ENCODE assay signal across 8 mouse cellular contexts in genomic region chr11:121702111-121702894, GRCm38 (mm10). TPM values are rescaled to one million over a fixed set of nuclear protein-coding genes. Genes with fewer than 3 reads are reported as not detected.
DNase-seq lines count a peak whose midpoint lies in the region; ATAC-seq and TF ChIP-seq lines count a peak whose summit lies in the region.

No protein-coding gene starts in this region.

- peak overlapping the region; percentile 77 for H3K4me3 ChIP-seq in bone marrow, adult 2 months (replicated peaks; ENCODE audit: control insufficient read depth, low read depth, low read length)
- H3K4me3 ChIP-seq in embryonic fibroblast, embryonic 13.5 days (ENCODE audit: insufficient read depth, low read length) = peak overlapping the region; percentile 90
- peak overlapping the region; percentile 74 for H3K4me3 ChIP-seq in kidney, embryonic 14.5 days (ENCODE audit: low read length)
- peak overlapping the region; percentile 85 for H3K4me3 ChIP-seq in limb, embryonic 15.5 days
- peak overlapping the region; percentile 80 for H3K4me3 ChIP-seq in midbrain, postnatal 0 days (ENCODE audit: low read depth, low read length)

- no peaks in the 10 kb centered on the region for H3K36me3 ChIP-seq in kidney, embryonic 14.5 days (ENCODE audit: control insufficient read depth, insufficient read depth, low read length)
- H3K36me3 ChIP-seq in limb, embryonic 15.5 days = no peaks in the 10 kb centered on the region
- H3K36me3 ChIP-seq in midbrain, postnatal 0 days (ENCODE audit: insufficient read depth, low read length) = no peaks in the 10 kb centered on the region

- H3K4me1 ChIP-seq in bone marrow, adult 2 months (ENCODE audit: control insufficient read depth, insufficient read depth, low read length) = no peaks in the 10 kb centered on the region
- peaks cover 22% of the 10 kb centered on the region for H3K4me1 ChIP-seq in embryonic fibroblast, embryonic 13.5 days (ENCODE audit: control insufficient read depth, insufficient read depth, low read length)
- peaks cover 12% of the 10 kb centered on the region; the same call in 1 of the 2 replicates for H3K4me1 ChIP-seq in kidney, embryonic 14.5 days (ENCODE audit: control insufficient read depth, insufficient read depth, low read length)
- peaks cover 43% of the 10 kb centered on the region for H3K4me1 ChIP-seq in limb, embryonic 15.5 days
- no peaks in the 10 kb centered on the region for H3K4me1 ChIP-seq in midbrain, postnatal 0 days (ENCODE audit: insufficient read depth, low read length)

- peak; percentile 61; the same call in 1 of the 2 replicates for TF ChIP-seq POLR2A in bone marrow, adult 2 months (IDR thresholded peaks at IDR 0.05; ENCODE audit: borderline replicate concordance, control insufficient read depth, low read depth, low read length)
- peak; percentile 97 for TF ChIP-seq POLR2A in embryonic fibroblast, embryonic 13.5 days (IDR thresholded peaks at IDR 0.05; ENCODE audit: low read depth, low read length)

- WGBS in bone marrow, adult 2 months = 1% methylated on average over 69 of the region's 69 CpGs
- WGBS in kidney, embryonic 14.5 days = under 1% methylated on average over 53 of the region's 69 CpGs
- WGBS in limb, embryonic 15.5 days = under 1% methylated on average over 69 of the region's 69 CpGs
- WGBS in midbrain, postnatal 0 days = 1% methylated on average over 60 of the region's 69 CpGs

- peak overlapping the region; percentile 72 for H3K9ac ChIP-seq in kidney, embryonic 14.5 days (ENCODE audit: low read depth, low read length)
- peak overlapping the region; percentile 73 for H3K9ac ChIP-seq in limb, embryonic 15.5 days
- peak overlapping the region; percentile 71 for H3K9ac ChIP-seq in midbrain, postnatal 0 days (replicated peaks; ENCODE audit: low read length, poor library complexity, severe bottlenecking)

- no peaks in the 10 kb centered on the region for H3K9me3 ChIP-seq in kidney, embryonic 14.5 days (ENCODE audit: control insufficient read depth, low read length)
- no peaks in the 10 kb centered on the region for H3K9me3 ChIP-seq in limb, embryonic 15.5 days
- H3K9me3 ChIP-seq in midbrain, postnatal 0 days (ENCODE audit: low read length) = no peaks in the 10 kb centered on the region

- peak overlapping the region; percentile 74 for H3K27ac ChIP-seq in bone marrow, adult 2 months (ENCODE audit: control insufficient read depth, insufficient read depth, low read depth, low read length, poor library complexity)
- H3K27ac ChIP-seq in embryonic fibroblast, embryonic 13.5 days (ENCODE audit: insufficient read depth, low read length) = peak overlapping the region; percentile 68
- peak overlapping the region; percentile 10; the same call in 1 of the 2 replicates for H3K27ac ChIP-seq in kidney, embryonic 14.5 days (ENCODE audit: low read depth, low read length)
- H3K27ac ChIP-seq in limb, embryonic 15.5 days = peak overlapping the region; percentile 91
- no peak overlapping the region for H3K27ac ChIP-seq in midbrain, postnatal 0 days (ENCODE audit: low read depth, low read length)

- no peak for TF ChIP-seq CTCF in bone marrow, adult 2 months (IDR thresholded peaks at IDR 0.05; ENCODE audit: control insufficient read depth, insufficient read depth, low read length)
- no peak for TF ChIP-seq CTCF in embryonic fibroblast, embryonic 13.5 days (IDR thresholded peaks at IDR 0.05; ENCODE audit: borderline replicate concordance, insufficient read depth, low read length)
- no peak for TF ChIP-seq CTCF in midbrain, postnatal 0 days (IDR thresholded peaks at IDR 0.05)

- ATAC-seq in kidney, embryonic 14.5 days (ENCODE audit: low FRiP score, low TSS enrichment) = peak; percentile 97
- peak; percentile 88 for ATAC-seq in limb, embryonic 15.5 days (ENCODE audit: insufficient number of reproducible peaks, low FRiP score, low TSS enrichment, low read depth)
- peak; percentile 85 for ATAC-seq in midbrain, postnatal 0 days (ENCODE audit: low FRiP score)

- H3K4me2 ChIP-seq in kidney, embryonic 14.5 days (replicated peaks; ENCODE audit: low read depth, low read length) = peak overlapping the region; percentile 97
- peak overlapping the region; percentile 95 for H3K4me2 ChIP-seq in limb, embryonic 15.5 days
- peak overlapping the region; percentile 97 for H3K4me2 ChIP-seq in midbrain, postnatal 0 days (ENCODE audit: low read depth, low read length, poor library complexity, severe bottlenecking)

- H3K27me3 ChIP-seq in kidney, embryonic 14.5 days (ENCODE audit: control insufficient read depth, insufficient read depth, low read length) = peaks cover 17% of the 10 kb centered on the region
- H3K27me3 ChIP-seq in limb, embryonic 15.5 days = no peaks in the 10 kb centered on the region
- peaks cover 6% of the 10 kb centered on the region for H3K27me3 ChIP-seq in midbrain, postnatal 0 days (ENCODE audit: insufficient read depth, low read length)

- peak; percentile 81 for DNase-seq in A20 (ENCODE audit: low read depth, low spot score)
- peak; percentile 95 to 96 for DNase-seq in heart, adult 9 months (ENCODE audit: low spot score in 2 of 2)
- peak; percentile 82 for DNase-seq in midbrain, postnatal 0 days (ENCODE audit: low spot score)
- peak; percentile 62 to 82 for DNase-seq in spleen, postnatal 10 days (ENCODE audit: low spot score in 2 of 2)

RNA-seq across cellular contexts. Expression of gene Metrnl, which starts 1.0 kb away (rescaled TPM):
- polyA plus RNA-seq in bone marrow, adult 2 months (2011; ENCODE audit: insufficient read depth, insufficient read length, low replicate concordance, missing spikeins) = 5.4 and 5.5 TPM in 2 replicates
- polyA plus RNA-seq in embryonic fibroblast, embryonic 13.5 days (2011; ENCODE audit: insufficient read length, low read depth, missing spikeins) = 26.3 and 29.4 TPM in 2 replicates
- 15.6 and 18.3 TPM in 2 replicates for polyA plus RNA-seq in kidney, embryonic 14.5 days (2014; fragmentation: Nextera tagmentation; extraction: Ambion mirVana)
- 77.1 and 79.7 TPM in 2 replicates for polyA plus RNA-seq in limb, embryonic 15.5 days (2015; fragmentation: Nextera tagmentation; extraction: Ambion mirVana)
- 10.2 and 15.8 TPM in 2 replicates for total RNA-seq in midbrain, postnatal 0 days (2014; rRNA removed)
- polyA plus RNA-seq in midbrain, postnatal 0 days (2015; fragmentation: Nextera tagmentation; extraction: Ambion mirVana) = 12.5 and 15.4 TPM in 2 replicates

RNA-seq across cellular contexts. Expression of gene B3gntl1, which starts 29.4 kb away (rescaled TPM):
- 2.4 and 6.1 TPM in 2 replicates for polyA plus RNA-seq in bone marrow, adult 2 months (2011; ENCODE audit: insufficient read depth, insufficient read length, low replicate concordance, missing spikeins)
- 4.5 and 5.3 TPM in 2 replicates for polyA plus RNA-seq in embryonic fibroblast, embryonic 13.5 days (2011; ENCODE audit: insufficient read length, low read depth, missing spikeins)
- 5.6 and 7.6 TPM in 2 replicates for polyA plus RNA-seq in kidney, embryonic 14.5 days (2014; fragmentation: Nextera tagmentation; extraction: Ambion mirVana)
- polyA plus RNA-seq in limb, embryonic 15.5 days (2015; fragmentation: Nextera tagmentation; extraction: Ambion mirVana) = 8.4 and 9.5 TPM in 2 replicates
- 10.1 and 10.5 TPM in 2 replicates for total RNA-seq in midbrain, postnatal 0 days (2014; rRNA removed)
- 5.8 and 6.6 TPM in 2 replicates for polyA plus RNA-seq in midbrain, postnatal 0 days (2015; fragmentation: Nextera tagmentation; extraction: Ambion mirVana)
